Mouse (Mus musculus): ENCODE measurements at regions not wholly inside any gene's neighbourhood (a gene's known extent, or its start where the extent isn't known, plus 50 kb on each side); places are given as distances from the start of the nearest gene placed in this dataset.
"Not testable (repeated sequence)": the region's sequence is repeated elsewhere in the genome, so short reads cannot be mapped to it uniquely, and the experiment has no call there.

- no peak overlapping the region for H3K4me3 ChIP-seq (ENCODE audit: insufficient read depth, low read length)
- no peak overlapping the region for H3K27ac ChIP-seq (ENCODE audit: insufficient read depth, low read length)
- no peaks in the 10 kb centered on the region for H3K4me1 ChIP-seq (ENCODE audit: control insufficient read depth, insufficient read depth, low read length)
- TF ChIP-seq POLR2A (IDR thresholded peaks at IDR 0.05; ENCODE audit: low read depth, low read length) (no peak), CTCF (IDR thresholded peaks at IDR 0.05; ENCODE audit: borderline replicate concordance, insufficient read depth, low read length) (no peak)
These were observed 453.3 kb downstream of the Dad1 start for GRCm38 (mm10) chr14:53800508-53801136.

GRCm38 (mm10) chr14:53795160-53795559 is 458.7 kb downstream of the Dad1 start:
- not testable (repeated sequence) for H3K27ac ChIP-seq (ENCODE audit: insufficient read depth, low read length); H3K4me3 ChIP-seq (ENCODE audit: insufficient read depth, low read length); H3K4me1 ChIP-seq (ENCODE audit: control insufficient read depth, insufficient read depth, low read length)

- no peak overlapping the region for H3K4me3 ChIP-seq (ENCODE audit: insufficient read depth, low read length)
- no peak overlapping the region for H3K27ac ChIP-seq (ENCODE audit: insufficient read depth, low read length)
- no peaks in the 10 kb centered on the region for H3K4me1 ChIP-seq (ENCODE audit: control insufficient read depth, insufficient read depth, low read length)
- TF ChIP-seq CTCF (IDR thresholded peaks at IDR 0.05; ENCODE audit: borderline replicate concordance, insufficient read depth, low read length) (no peak), POLR2A (IDR thresholded peaks at IDR 0.05; ENCODE audit: low read depth, low read length) (no peak)
These were observed 459.4 kb downstream of the Dad1 start for GRCm38 (mm10) chr14:53794527-53794926.

GRCm38 (mm10) chr14:53792432-53792831 is 461.5 kb downstream of the Dad1 start:
- H3K27ac ChIP-seq (ENCODE audit: insufficient read depth, low read length); H3K4me1 ChIP-seq (ENCODE audit: control insufficient read depth, insufficient read depth, low read length); H3K4me3 ChIP-seq (ENCODE audit: insufficient read depth, low read length): not testable (repeated sequence)

- not testable (repeated sequence) for H3K27ac ChIP-seq (ENCODE audit: insufficient read depth, low read length); H3K4me3 ChIP-seq (ENCODE audit: insufficient read depth, low read length); H3K4me1 ChIP-seq (ENCODE audit: control insufficient read depth, insufficient read depth, low read length)
These were observed 468.4 kb downstream of the Dad1 start for GRCm38 (mm10) chr14:53785547-53785946.

GRCm38 (mm10) chr14:53777375-53777774 is 476.5 kb downstream of the Dad1 start:
- H3K27ac ChIP-seq (ENCODE audit: insufficient read depth, low read length) = no peak overlapping the region
- H3K4me3 ChIP-seq (ENCODE audit: insufficient read depth, low read length) = no peak overlapping the region
- TF ChIP-seq POLR2A (IDR thresholded peaks at IDR 0.05; ENCODE audit: low read depth, low read length) = no peak
- TF ChIP-seq CTCF (IDR thresholded peaks at IDR 0.05; ENCODE audit: borderline replicate concordance, insufficient read depth, low read length) = no peak
- no peaks in the 10 kb centered on the region for H3K4me1 ChIP-seq (ENCODE audit: control insufficient read depth, insufficient read depth, low read length)

- TF ChIP-seq CTCF (IDR thresholded peaks at IDR 0.05; ENCODE audit: borderline replicate concordance, insufficient read depth, low read length) = peak; percentile 58; the same call in 1 of the 2 replicates
- H3K4me3 ChIP-seq (ENCODE audit: insufficient read depth, low read length) = not testable (repeated sequence)
These were observed 477.2 kb downstream of the Dad1 start for GRCm38 (mm10) chr14:53776717-53777116.

GRCm38 (mm10) chr14:53766501-53766900 is 487.4 kb downstream of the Dad1 start:
- H3K4me3 ChIP-seq (ENCODE audit: insufficient read depth, low read length); H3K27ac ChIP-seq (ENCODE audit: insufficient read depth, low read length); H3K4me1 ChIP-seq (ENCODE audit: control insufficient read depth, insufficient read depth, low read length): not testable (repeated sequence)

More at GRCm38 (mm10) chr14:53776717-53777116, 477.2 kb downstream of the Dad1 start:
- H3K27ac ChIP-seq (ENCODE audit: insufficient read depth, low read length); H3K4me1 ChIP-seq (ENCODE audit: control insufficient read depth, insufficient read depth, low read length): not testable (repeated sequence)

- H3K4me3 ChIP-seq (ENCODE audit: insufficient read depth, low read length); H3K27ac ChIP-seq (ENCODE audit: insufficient read depth, low read length); H3K4me1 ChIP-seq (ENCODE audit: control insufficient read depth, insufficient read depth, low read length): not testable (repeated sequence)
These were observed 488.0 kb downstream of the Dad1 start for GRCm38 (mm10) chr14:53765918-53766317.

- H3K4me1 ChIP-seq (ENCODE audit: control insufficient read depth, insufficient read depth, low read length); H3K4me3 ChIP-seq (ENCODE audit: insufficient read depth, low read length); H3K27ac ChIP-seq (ENCODE audit: insufficient read depth, low read length): not testable (repeated sequence)
These were observed 493.3 kb downstream of the Dad1 start for GRCm38 (mm10) chr14:53760578-53760977.

- H3K4me3 ChIP-seq (ENCODE audit: insufficient read depth, low read length); H3K4me1 ChIP-seq (ENCODE audit: control insufficient read depth, insufficient read depth, low read length); H3K27ac ChIP-seq (ENCODE audit: insufficient read depth, low read length): not testable (repeated sequence)
These were observed 496.1 kb downstream of the Dad1 start for GRCm38 (mm10) chr14:53757782-53758181.

- H3K4me1 ChIP-seq (ENCODE audit: control insufficient read depth, insufficient read depth, low read length); H3K27ac ChIP-seq (ENCODE audit: insufficient read depth, low read length); H3K4me3 ChIP-seq (ENCODE audit: insufficient read depth, low read length): not testable (repeated sequence)
These were observed 496.8 kb downstream of the Dad1 start for GRCm38 (mm10) chr14:53757095-53757494.
